Mouse (Mus musculus) ovary, postnatal 10 days (tissue): ENCODE data around the gene Lmntd1.

ENCODE experiments used
- DNase-seq: peaks from one replicate; pipeline ENCODE4 v3.0.0; 2022; ENCODE audit warnings: low spot score

Lmntd1 gene

DNA sequence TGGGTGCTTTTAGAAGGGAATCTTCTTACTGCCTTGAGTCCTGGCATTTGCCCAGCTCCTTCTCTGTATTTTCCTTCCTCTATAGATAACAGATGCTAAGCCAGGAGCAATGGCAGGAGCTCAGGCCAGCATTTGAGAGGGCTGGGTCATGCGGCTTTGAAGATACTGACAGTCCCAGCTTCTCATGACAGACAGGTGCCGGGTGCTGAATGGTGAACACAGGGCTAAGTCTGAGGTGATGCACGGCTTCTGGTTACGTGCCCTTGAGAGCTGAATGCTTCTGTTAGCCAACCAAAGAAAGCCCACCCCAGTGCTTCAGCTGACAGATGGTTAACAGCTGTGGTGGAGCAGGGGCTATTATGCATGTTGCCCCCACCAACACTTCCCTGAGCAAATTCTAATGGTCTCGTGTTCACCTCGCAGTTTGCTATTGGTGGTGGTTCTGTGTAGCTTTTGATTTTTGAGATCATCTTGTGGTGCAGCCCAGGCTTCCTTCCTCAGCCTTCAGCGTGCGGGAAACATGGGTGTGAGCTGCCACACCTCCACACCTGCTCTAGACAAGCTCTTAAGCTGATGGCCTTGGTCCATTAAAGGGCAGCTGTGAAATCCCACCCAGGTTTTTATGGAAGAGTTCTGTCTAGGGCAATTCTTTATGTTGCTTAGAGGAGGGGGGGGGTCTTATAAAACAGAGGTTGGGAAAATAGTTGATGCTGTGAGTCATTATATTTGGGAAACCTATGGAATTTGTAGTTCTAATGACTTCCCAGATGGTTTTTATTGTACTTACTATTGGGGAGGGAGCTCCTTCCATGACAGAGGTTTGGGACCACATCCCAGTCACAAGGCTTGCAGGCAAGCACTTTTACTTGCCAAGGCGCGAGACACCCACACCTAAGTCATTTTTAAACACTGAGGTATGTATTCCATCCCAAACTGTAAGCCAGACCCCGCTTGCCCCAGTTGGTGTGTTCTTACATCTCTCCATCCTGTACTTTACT lies 181.1 kb downstream of the Lmntd1 start:
- DNase-seq: no peak

DNA sequence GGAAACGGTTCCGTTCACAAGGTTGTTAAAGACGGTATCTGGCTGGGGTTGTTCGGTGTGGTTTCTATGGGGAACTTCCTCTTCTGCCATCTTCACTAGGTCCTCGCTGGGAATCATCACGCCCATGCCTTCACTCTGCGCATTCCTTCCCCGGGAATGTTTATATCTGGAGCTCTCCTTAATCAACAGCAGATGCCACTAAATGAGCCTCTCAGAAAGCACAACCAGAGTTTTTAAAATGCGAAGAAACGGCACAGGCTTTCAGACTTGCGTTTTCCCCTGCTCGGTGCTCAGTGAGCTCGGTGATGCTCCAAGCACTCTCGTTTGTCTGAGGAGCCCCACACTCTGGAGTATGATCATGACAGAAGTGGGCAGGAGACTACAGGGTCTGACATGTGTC lies 182.4 kb downstream of the Lmntd1 start:
- no peak for DNase-seq

DNA sequence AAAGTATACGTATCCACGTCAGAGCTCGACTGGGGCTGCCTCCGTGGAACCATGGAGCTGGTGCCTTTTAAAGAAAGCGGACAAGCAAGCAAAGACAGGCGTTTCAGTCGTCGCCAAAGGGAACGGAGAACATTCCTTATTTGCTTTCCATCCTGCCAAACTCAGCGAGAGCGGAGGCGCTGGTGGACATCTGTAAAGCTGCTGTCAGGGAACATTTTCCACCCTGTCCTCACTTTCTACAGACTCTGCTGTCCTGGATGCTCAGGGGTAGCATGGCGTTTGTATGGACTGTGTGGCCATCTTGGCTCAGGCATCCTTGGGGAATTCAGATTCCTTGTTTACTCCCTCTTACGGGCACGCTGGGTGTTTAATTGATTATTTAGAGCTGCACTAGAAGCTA lies 186.7 kb downstream of the Lmntd1 start:
- no peak for DNase-seq

DNA sequence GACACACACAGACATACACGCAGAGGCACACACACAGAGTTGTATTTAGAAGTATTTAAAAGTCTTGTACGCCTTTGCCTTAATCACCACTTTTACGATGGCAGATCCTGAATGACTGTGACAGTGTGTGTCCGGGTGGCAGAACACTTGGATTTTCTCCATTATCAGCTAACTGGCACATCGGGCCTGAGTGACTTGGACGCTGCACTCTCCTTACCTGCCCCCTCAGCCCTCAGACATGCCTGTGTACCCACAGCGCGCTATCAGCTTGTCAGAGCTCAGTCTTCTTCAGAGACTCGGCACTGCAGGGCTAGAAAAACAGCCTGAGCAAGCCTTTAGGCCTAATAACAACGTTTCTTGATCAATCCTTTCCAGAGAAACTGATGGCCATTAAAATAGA lies 187.6 kb downstream of the Lmntd1 start:
- no peak for DNase-seq

DNA sequence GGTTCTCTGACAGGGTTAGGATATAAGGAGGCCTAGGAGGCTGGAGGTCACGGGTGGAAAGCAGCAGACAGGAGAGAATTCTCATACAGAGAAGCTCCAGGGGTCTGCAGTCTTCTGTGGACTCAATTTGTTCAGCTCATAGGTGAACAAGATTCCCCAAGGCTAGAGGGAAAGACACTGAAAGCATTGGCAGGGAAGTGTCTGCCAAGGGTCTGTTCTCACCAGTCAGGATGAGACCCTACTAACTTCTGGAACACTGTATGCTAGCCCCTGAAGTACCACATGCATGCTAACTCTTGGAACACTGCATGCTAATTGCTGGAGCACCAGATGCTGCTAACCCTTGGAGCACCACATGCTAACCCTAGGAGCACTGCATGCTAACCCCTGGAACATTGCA lies 190.0 kb downstream of the Lmntd1 start:
- no peak for DNase-seq

DNA sequence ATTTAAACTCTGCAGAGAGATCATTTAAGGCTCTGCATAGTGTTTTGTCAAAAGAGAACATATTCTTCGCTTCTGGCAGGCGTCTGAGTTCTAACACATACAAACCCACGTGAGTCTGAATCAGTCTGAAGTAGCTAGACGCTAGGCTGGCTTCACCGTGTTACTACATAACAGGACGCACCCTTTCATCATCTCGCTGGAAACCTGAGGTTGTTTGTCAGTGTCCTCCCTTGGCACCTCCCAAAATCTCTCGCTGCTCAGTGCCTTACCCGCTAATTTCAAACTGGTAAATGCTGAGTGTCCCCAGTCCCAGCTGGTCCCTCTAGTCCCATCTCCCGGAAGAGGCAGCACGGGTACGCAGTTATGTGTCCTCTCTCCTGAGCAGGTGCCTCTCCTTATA lies 190.6 kb downstream of the Lmntd1 start:
- DNase-seq: no peak

DNA sequence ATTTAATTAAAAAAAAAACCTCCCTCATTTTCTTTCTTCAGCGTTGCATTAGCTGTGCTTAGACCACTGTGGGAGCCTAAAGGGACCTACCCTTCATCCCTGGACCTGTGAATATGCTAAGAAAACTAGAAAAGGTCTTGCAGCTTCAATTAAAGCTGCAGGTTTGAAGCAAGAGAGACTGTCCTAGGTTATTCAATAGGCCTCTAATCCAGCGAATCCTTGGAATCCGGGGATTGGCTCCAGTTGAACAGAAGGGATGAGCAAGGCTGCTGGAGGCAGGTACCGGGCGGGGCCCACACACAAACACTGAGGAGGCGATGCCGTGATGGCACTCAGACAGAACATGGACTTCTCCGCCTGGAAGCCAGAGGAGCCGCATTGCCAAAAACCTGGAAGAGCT lies 192.5 kb downstream of the Lmntd1 start:
- DNase-seq: no peak

DNA sequence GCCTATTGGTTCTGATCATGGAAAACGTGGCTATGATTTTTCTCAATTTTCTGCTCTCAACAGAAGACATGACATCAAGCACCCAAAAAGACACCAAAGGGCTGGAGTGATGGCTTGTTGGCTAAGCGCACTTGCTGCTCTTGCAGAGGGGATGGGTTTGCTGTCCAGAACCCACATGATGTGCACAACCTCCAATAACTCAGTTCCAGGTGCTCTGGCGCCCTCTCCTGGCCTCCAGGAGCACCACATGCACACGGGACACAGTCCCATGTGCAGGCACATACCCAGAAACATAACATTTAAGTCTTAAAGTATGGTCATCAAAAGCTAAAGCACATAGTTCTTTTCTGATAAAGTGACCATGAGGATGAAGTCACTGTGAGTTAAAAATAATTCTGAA lies 193.7 kb downstream of the Lmntd1 start:
- no peak for DNase-seq

DNA sequence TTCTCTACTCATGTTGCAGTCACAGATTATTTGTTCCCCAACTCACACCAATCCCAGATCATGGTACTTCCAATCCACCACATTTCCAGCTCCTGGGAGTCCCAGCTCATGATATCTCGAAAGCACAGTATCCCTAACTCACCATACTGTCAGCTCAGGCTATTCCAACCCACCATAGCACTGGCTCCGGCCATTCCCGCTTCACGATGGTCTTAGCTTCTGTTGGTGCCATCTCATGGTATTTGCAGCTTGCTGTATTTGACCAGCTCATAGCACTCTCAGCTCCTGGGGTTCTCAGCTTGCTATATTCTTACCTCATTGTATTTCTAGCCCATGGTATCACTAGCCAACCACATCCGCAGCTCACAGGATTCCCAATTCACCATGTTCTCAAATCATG lies 195.3 kb downstream of the Lmntd1 start:
- no peak for DNase-seq

DNA sequence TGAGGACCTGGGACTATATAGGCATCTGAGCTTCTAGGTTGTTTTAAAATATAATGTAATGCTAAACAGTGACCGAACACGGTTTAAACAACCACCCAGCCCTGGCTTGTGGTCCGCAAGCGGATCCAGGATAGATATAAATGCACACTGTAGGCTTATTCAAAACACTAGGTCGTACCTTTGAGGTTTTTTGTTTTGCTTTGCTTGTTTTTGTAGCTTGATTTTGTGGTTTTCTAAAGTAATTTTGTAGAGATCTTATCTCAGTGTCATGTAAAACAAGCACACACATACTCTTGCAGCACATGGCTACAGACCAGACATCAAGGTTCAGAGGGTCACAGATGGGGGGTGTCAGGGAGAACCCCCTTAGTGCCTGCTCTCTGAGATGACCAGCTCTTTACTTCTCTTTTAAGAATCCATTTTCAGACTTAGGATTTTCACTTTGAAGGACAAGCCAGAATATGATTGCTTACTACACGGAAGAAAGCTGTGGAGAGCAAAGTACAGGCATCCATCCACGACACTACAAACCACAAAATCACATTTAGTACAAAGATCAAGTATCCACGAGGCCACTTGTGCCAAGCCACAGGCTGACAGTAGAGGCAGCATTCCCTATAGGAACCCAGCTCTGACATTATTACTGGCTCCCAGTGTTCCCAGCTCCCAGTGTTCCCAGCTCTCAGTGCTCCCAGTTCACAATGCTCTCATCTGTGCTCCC lies 196.2 kb downstream of the Lmntd1 start:
- DNase-seq: no peak

DNA sequence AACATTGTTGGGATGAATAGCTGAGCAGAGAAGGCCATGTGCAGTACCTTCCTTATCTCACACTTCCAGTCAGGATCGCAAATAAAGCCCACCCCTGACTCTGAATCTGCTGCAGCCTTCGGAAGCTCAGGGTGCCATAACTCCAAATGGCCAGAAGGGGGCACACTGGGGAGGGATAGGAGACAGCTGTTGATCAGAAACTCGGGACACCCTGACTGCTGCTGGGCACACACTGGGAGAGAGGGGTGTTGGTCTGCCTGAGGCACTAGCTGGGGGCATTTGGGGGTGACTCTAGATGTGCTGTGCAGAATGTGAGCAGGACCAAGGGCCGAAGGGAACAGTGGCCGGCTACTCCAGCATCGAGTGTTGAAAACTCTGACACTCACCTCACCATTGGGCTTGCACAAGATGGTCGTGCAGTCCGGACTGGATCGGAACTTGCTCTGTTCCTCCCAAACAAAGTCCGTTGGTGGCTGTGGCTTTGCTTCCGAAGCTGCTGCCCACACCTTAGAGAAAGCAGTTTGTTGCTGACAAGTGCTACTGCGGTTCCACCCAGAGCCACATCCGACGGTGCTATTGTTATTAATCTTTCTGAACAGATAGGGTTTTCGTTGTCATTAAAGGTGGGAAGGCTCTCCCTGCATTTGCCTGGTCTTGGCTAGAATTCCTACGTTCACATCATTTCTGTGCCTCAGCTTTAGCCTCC lies 197.0 kb downstream of the Lmntd1 start:
- DNase-seq: no peak

DNA sequence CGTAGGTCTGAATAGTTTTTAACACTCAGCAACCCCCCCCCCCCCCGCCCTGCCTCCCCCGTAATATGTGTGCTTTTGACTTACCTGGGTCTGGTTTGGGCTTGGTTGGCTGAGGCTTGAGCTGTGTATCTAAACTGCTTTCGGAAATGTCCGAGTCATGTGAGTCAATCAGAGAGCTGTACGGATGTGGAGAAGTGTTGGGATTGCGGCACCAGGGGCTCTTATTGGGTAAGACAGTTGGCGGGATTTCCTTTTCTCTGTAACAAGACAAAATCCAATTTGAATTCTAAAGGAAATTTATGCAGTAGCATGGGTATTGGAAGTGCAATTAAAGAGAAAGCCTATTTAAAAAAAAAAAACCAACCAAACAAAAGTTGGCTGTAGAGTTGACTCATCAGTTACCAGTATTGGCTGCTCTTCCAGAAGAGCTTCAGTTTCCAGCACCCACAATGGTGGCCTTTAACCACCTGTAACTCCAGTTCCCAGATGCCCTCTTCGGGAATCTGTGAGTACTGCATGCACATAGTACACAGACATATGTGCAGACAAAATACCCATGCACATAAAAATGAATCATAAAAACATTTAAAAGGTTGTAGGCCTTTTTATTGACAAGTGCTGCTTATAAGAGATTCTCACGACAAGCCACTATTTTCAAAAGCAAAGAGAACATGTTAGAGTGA lies 209.6 kb downstream of the Lmntd1 start:
- no peak for DNase-seq

DNA sequence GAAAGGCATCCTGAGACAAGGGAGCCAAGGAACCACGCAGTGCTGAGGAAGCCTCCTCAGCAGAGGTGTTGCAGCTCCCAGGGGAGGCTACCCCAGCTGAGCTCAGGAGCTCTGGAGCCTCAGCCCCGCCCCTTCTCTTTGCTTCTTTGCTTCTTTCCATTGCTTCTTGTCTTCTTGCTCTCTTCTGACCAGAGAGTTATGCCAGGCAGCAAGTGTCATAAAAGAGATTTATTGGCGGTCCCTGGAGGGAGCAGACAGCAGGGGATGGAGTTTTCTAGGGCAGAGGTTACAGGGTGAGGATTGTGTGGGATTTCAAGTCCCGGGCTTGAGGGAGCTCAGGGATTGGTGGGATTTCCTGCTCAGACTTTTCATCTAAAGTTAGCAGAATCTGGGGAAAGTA lies 213.0 kb downstream of the Lmntd1 start:
- no peak for DNase-seq

DNA sequence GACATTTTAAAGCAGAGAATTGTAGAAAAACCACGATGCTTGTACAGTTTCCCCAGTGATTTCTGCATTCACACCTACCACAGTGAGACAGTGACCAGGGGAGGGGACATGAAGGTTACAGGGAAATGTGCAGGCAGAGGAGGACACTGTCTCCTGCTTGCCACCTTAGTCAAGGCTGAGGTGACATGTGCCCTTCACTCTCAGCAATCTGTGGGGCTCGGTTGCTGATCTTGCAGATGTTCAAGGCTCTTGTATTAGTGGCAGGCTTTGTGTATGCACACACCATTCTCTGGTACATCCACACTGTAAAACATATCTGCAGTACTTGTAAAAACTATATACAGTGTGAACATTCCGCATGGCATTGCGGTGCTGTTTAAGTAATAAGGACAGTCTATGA lies 216.2 kb downstream of the Lmntd1 start:
- DNase-seq: no peak

DNA sequence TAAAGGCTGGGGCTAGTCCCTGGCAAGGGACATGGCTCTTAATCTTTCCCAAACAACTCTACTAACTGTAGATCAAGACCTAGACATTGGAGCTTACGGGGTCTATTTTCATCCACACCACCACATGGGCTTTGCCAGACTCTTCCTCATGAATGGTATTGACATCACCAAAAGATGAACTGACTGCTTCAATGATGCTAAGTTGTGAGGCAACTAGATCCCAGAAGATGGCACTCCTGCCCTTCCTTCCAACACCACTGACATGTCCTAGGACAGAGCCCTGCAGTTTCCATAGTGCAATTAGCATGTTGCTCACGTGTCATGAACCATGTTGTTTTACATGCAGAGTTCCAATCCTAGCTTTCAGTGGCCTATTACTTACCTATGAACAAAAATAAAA lies 217.6 kb downstream of the Lmntd1 start:
- no peak for DNase-seq

DNA sequence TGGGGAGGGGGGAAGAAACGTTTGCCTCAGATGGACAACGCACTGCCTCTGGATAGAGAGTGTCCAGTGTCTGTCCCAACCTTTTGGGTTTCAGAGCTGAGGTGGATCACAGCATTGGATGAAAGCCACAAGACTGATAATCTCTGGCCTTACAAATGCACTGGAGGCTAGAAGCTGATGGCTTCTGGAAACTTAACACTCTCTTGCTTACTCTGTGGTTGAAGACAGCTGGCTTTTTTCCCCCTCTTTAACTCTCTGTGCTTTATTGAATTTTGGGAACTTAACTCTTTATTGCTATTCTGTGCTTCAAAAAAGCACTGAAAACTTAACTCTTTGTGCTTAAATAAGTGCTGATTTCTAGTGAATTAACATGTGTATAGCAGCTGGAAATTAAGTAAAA lies 223.7 kb downstream of the Lmntd1 start:
- DNase-seq: no peak

DNA sequence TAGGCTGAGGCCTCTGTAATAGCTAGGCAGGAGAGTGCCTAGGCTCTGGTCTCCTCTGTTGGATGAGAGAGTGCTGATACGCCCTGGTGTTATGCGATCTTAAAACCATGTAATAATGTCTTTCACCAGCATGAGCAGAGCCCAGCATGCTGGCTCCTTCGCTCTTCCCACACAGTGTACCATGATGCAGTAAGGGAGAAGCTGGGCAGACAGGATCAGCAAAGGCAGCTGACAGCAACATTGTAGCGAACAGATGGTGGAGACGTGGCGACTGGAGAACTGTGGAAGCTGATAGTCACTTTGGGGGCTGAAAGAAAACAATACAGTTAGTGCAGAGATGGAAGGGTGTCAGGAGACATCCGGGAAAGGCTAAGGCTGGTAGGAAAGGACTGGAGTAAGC lies 224.2 kb downstream of the Lmntd1 start:
- DNase-seq: no peak

DNA sequence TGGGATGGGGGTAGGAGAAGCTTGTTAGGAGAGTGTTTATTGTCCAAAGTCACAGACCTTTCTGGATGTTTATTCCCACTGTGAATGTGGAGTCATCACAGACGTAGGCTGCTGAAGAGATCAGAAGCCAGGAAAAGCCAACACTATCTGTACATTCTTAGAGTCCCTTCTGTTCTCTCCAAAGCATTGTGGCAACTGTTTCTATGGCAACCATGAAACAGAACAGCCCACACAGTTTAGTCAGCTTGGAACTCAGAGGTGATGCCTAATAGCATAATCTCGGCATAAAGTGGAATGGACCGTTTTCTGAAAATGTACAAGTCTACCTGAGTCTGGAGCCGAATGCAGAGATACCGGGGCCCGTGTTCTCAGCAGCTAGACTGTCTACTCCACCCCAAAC lies 226.7 kb downstream of the Lmntd1 start:
- DNase-seq: no peak

DNA sequence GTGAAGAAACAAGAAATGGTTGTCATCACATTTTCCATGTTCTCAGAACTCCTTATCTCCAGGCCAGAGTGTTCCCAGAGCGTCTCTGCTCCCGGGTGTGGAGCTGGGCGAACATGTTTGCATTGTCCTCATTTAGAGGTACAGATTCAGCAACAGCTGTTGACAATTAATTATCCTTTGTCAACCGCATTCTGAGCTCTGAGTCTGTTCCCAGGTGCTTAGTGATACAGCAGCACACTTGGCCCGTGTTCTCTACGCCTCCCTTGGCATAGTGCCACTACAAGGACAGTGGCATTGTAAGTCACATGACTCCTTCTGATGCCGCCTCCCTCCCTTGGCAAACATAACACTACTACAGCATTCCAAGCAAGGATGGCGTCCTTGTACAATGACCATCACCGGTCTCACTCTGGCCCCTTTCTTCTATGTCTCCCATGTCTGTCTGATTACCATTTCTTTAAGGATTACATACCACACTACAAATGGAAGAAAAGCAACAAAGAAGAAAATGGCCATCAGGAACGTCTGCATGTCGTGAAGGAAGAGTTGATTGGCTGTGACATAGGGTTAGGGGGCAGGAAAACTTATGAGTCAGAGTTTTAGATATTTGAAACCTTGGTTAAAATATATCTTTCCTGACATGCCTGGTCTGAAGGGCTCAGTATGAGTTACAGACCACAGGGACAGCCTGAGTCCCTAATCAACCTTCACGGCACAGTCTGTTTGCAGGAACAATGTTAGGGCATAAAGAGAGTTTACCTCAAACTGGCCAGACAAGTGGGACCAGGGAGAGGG lies 231.3 kb downstream of the Lmntd1 start:
- DNase-seq: no peak

DNA sequence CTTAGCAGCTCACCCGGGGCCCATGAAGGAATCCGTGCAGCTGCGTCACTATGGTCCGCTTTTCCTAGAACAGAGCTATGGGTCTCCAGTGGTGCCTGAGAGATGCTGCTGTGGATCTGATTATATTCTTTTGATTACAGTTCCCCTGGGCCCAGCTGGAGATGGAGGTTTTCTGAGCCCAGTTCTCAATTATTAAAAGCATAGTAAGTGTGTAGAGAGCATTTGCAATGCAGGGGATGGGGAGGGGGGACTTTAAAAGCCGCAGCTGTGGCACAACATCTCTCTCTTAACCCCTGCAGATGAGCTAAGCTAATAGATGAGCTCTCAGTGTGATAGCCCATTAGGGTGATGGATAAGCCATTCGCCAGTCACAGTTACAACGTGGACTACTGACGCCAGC lies 233.2 kb downstream of the Lmntd1 start:
- no peak for DNase-seq

DNA sequence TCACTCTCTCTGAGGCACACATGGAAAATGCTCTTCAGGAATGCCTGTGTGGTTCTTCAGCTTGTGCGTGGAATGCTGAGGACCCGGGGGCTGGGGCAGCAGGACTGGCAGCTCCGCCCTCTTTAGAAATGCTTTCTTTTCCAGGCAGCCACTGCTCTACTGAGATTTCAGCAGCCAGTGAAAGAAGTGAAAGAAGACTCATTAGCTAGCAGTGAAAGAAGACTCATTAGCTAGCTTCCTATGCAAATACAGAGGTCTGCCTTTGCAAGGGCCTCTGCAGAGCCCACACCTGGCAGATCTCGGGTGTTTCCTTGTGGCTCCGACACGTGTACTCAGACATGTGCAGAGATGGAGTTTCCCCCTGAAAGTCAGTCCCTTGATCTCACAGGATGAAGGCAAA lies 234.9 kb downstream of the Lmntd1 start:
- no peak for DNase-seq
